Mouse (Mus musculus): ENCODE data around the gene Lyzl4. TPM values are rescaled to one million over a fixed set of nuclear protein-coding genes. Genes with fewer than 3 reads are reported as not detected.

Lyzl4 gene
- polyA plus RNA-seq, 2 experiments = 0.21 to 0.33 TPM

- no peaks in the 10 kb centered on the region for H3K4me1 ChIP-seq (ENCODE audit: control insufficient read depth, insufficient read depth, low read length)
- H3K36me3 ChIP-seq (ENCODE audit: control insufficient read depth, insufficient read depth, low read length) = peaks cover 26% of the 10 kb centered on the region
- no peak for TF ChIP-seq POLR2A (IDR thresholded peaks at IDR 0.05; ENCODE audit: borderline replicate concordance, extremely low read depth, insufficient read depth, insufficient read length)
- no peak overlapping the region for H3K4me3 ChIP-seq (replicated peaks; ENCODE audit: low read length)
- H3K9ac ChIP-seq (ENCODE audit: low read depth, low read length, severe bottlenecking) = no peak overlapping the region
- no peaks in the 10 kb centered on the region for H3K9me3 ChIP-seq (ENCODE audit: control insufficient read depth, low read length)
- DNase-seq (ENCODE audit: low spot score) (no peak), ATAC-seq (ENCODE audit: low FRiP score, low read depth) (no peak)
- no peak overlapping the region for H3K27ac ChIP-seq (replicated peaks; ENCODE audit: low read depth, low read length)
- H3K27me3 ChIP-seq (ENCODE audit: control insufficient read depth, insufficient read depth, low read length) = no peaks in the 10 kb centered on the region
- no peak overlapping the region for H3K4me2 ChIP-seq (replicated peaks; ENCODE audit: low read depth, low read length, severe bottlenecking)
- 58% methylated on average over 8 of the region's 8 CpGs for WGBS
Measured at GRCm38 (mm10) chr9:121681191-121681590, 39.3 kb upstream of the Lyzl4 start.

GRCm38 (mm10) chr9:121679549-121679948 is 37.7 kb upstream of the Lyzl4 start:
- H3K9ac ChIP-seq (ENCODE audit: low read depth, low read length, severe bottlenecking) = no peak overlapping the region; the same call in 1 of the 2 replicates

GRCm38 (mm10) chr9:121677476-121677875 is 35.6 kb upstream of the Lyzl4 start:
- WGBS = 78% methylated on average over 8 of the region's 8 CpGs
- ATAC-seq (ENCODE audit: low FRiP score, low read depth) (no peak), DNase-seq (ENCODE audit: low spot score) (no peak)

More at GRCm38 (mm10) chr9:121679549-121679948, 37.7 kb upstream of the Lyzl4 start:
- Histone ChIP-seq H3K27ac (replicated peaks; ENCODE audit: low read depth, low read length) (no peak overlapping the region), H3K36me3 (ENCODE audit: control insufficient read depth, insufficient read depth, low read length) (peaks cover 11% of the 10 kb centered on the region), H3K4me2 (replicated peaks; ENCODE audit: low read depth, low read length, severe bottlenecking) (no peak overlapping the region), H3K4me3 (replicated peaks; ENCODE audit: low read length) (no peak overlapping the region), H3K27me3 (ENCODE audit: control insufficient read depth, insufficient read depth, low read length) (no peaks in the 10 kb centered on the region), H3K9me3 (ENCODE audit: control insufficient read depth, low read length) (no peaks in the 10 kb centered on the region), H3K4me1 (ENCODE audit: control insufficient read depth, insufficient read depth, low read length) (no peaks in the 10 kb centered on the region)
- WGBS = 18% methylated on average over 6 of the region's 6 CpGs
- DNase-seq (ENCODE audit: low spot score) = peak; percentile 74
- ATAC-seq (ENCODE audit: low FRiP score, low read depth) = peak; percentile 74
- no peak for TF ChIP-seq POLR2A (IDR thresholded peaks at IDR 0.05; ENCODE audit: borderline replicate concordance, extremely low read depth, insufficient read depth, insufficient read length)

GRCm38 (mm10) chr9:121677069-121677468 is 35.2 kb upstream of the Lyzl4 start:
- Histone ChIP-seq H3K27me3 (ENCODE audit: control insufficient read depth, insufficient read depth, low read length) (no peaks in the 10 kb centered on the region), H3K36me3 (ENCODE audit: control insufficient read depth, insufficient read depth, low read length) (no peaks in the 10 kb centered on the region), H3K9me3 (ENCODE audit: control insufficient read depth, low read length) (no peaks in the 10 kb centered on the region), H3K9ac (ENCODE audit: low read depth, low read length, severe bottlenecking) (no peak overlapping the region), H3K27ac (replicated peaks; ENCODE audit: low read depth, low read length) (no peak overlapping the region), H3K4me2 (replicated peaks; ENCODE audit: low read depth, low read length, severe bottlenecking) (no peak overlapping the region), H3K4me1 (ENCODE audit: control insufficient read depth, insufficient read depth, low read length) (no peaks in the 10 kb centered on the region), H3K4me3 (replicated peaks; ENCODE audit: low read length) (no peak overlapping the region)
- 64% methylated on average over 4 of the region's 4 CpGs for WGBS
- TF ChIP-seq POLR2A (IDR thresholded peaks at IDR 0.05; ENCODE audit: borderline replicate concordance, extremely low read depth, insufficient read depth, insufficient read length) = no peak
- DNase-seq (ENCODE audit: low spot score) (no peak), ATAC-seq (ENCODE audit: low FRiP score, low read depth) (no peak)

More at GRCm38 (mm10) chr9:121677476-121677875, 35.6 kb upstream of the Lyzl4 start:
- no peak for TF ChIP-seq POLR2A (IDR thresholded peaks at IDR 0.05; ENCODE audit: borderline replicate concordance, extremely low read depth, insufficient read depth, insufficient read length)
- no peaks in the 10 kb centered on the region for H3K4me1 ChIP-seq (ENCODE audit: control insufficient read depth, insufficient read depth, low read length)
- no peaks in the 10 kb centered on the region for H3K27me3 ChIP-seq (ENCODE audit: control insufficient read depth, insufficient read depth, low read length)
- no peak overlapping the region for H3K9ac ChIP-seq (ENCODE audit: low read depth, low read length, severe bottlenecking)
- H3K4me3 ChIP-seq (replicated peaks; ENCODE audit: low read length) = no peak overlapping the region
- H3K27ac ChIP-seq (replicated peaks; ENCODE audit: low read depth, low read length) = no peak overlapping the region
- H3K4me2 ChIP-seq (replicated peaks; ENCODE audit: low read depth, low read length, severe bottlenecking) = no peak overlapping the region
- no peaks in the 10 kb centered on the region for H3K9me3 ChIP-seq (ENCODE audit: control insufficient read depth, low read length)
- 0 out of 2 replicates have a peak, but pooled peaks cover under 1% of the 10 kb centered on the region for H3K36me3 ChIP-seq (ENCODE audit: control insufficient read depth, insufficient read depth, low read length)

GRCm38 (mm10) chr9:121675556-121675955 is 33.7 kb upstream of the Lyzl4 start:
- no peak for TF ChIP-seq POLR2A (IDR thresholded peaks at IDR 0.05; ENCODE audit: borderline replicate concordance, extremely low read depth, insufficient read depth, insufficient read length)
- Histone ChIP-seq H3K27ac (replicated peaks; ENCODE audit: low read depth, low read length) (no peak overlapping the region), H3K4me2 (replicated peaks; ENCODE audit: low read depth, low read length, severe bottlenecking) (no peak overlapping the region), H3K9ac (ENCODE audit: low read depth, low read length, severe bottlenecking) (no peak overlapping the region), H3K9me3 (ENCODE audit: control insufficient read depth, low read length) (no peaks in the 10 kb centered on the region), H3K27me3 (ENCODE audit: control insufficient read depth, insufficient read depth, low read length) (no peaks in the 10 kb centered on the region), H3K4me1 (ENCODE audit: control insufficient read depth, insufficient read depth, low read length) (no peaks in the 10 kb centered on the region), H3K36me3 (ENCODE audit: control insufficient read depth, insufficient read depth, low read length) (no peaks in the 10 kb centered on the region), H3K4me3 (replicated peaks; ENCODE audit: low read length) (no peak overlapping the region)
- ATAC-seq (ENCODE audit: low FRiP score, low read depth) (no peak), DNase-seq (ENCODE audit: low spot score) (no peak)
- WGBS = 82% methylated on average over 2 of the region's 2 CpGs

- no peak overlapping the region for H3K27ac ChIP-seq (replicated peaks; ENCODE audit: low read depth, low read length)
- DNase-seq (ENCODE audit: low spot score) = no peak
- H3K4me3 ChIP-seq (replicated peaks; ENCODE audit: low read length) = no peak overlapping the region
- H3K9me3 ChIP-seq (ENCODE audit: control insufficient read depth, low read length) = no peaks in the 10 kb centered on the region
- no peaks in the 10 kb centered on the region for H3K4me1 ChIP-seq (ENCODE audit: control insufficient read depth, insufficient read depth, low read length)
- no peak overlapping the region for H3K9ac ChIP-seq (ENCODE audit: low read depth, low read length, severe bottlenecking)
- no peaks in the 10 kb centered on the region for H3K27me3 ChIP-seq (ENCODE audit: control insufficient read depth, insufficient read depth, low read length)
- TF ChIP-seq POLR2A (IDR thresholded peaks at IDR 0.05; ENCODE audit: borderline replicate concordance, extremely low read depth, insufficient read depth, insufficient read length) = no peak
- whole genome bisulfite sequencing = 88% methylated on average over 9 of the region's 9 CpGs
- no peak overlapping the region for H3K4me2 ChIP-seq (replicated peaks; ENCODE audit: low read depth, low read length, severe bottlenecking)
- no peaks in the 10 kb centered on the region for H3K36me3 ChIP-seq (ENCODE audit: control insufficient read depth, insufficient read depth, low read length)
- ATAC-seq (ENCODE audit: low FRiP score, low read depth) = no peak
Measured at GRCm38 (mm10) chr9:121675011-121675410, 33.1 kb upstream of the Lyzl4 start.
